Mouse (Mus musculus) hindbrain, embryonic 10.5 days (tissue): ENCODE results near the gene Tbx5. TPM values are rescaled to one million over a fixed set of nuclear protein-coding genes. Genes with fewer than 3 reads are reported as not detected.

Source experiments
- DNase-seq: peaks from one replicate; pipeline ENCODE4 v3.0.0-alpha.2; 2017; ENCODE audit warnings: low spot score
- H3K27ac ChIP-seq: fragments of 300-500 bp; sonication (generic); 2 replicates; pipeline ENCODE4 v1.5.1; 2016; ENCODE audit warnings: mild to moderate bottlenecking, moderate library complexity
- H3K27me3 ChIP-seq: fragments of 300-500 bp; sonication (generic); 2 replicates; pipeline ENCODE4 v1.6.1; 2016; ENCODE audit warnings: mild to moderate bottlenecking; ENCODE audit not compliant: poor library complexity, insufficient read depth, severe bottlenecking
- H3K36me3 ChIP-seq: fragments of 300-500 bp; sonication (generic); 2 replicates; pipeline ENCODE4 v1.6.1; 2016; ENCODE audit warnings: mild to moderate bottlenecking, moderate library complexity
- H3K4me1 ChIP-seq: fragments of 300-500 bp; sonication (generic); replicated peaks from 2 replicates; pipeline ENCODE4 v1.6.1; 2016; ENCODE audit warnings: mild to moderate bottlenecking
- H3K4me3 ChIP-seq: fragments of 300-500 bp; sonication (generic); 2 replicates; pipeline ENCODE4 v1.5.1; 2016; ENCODE audit warnings: mild to moderate bottlenecking, moderate library complexity
- H3K9me3 ChIP-seq: fragments of 300-500 bp; sonication (generic); 2 replicates; pipeline ENCODE4 v1.6.1; 2016; ENCODE audit warnings: mild to moderate bottlenecking, moderate library complexity
- WGBS: fragments of 180-500 bp; shearing (Covaris S2); methylation state at CpG from one replicate; pipeline ENCODE4 v1.1.7; 2016; 5-methylcytosine and 5-hydroxymethylcytosine counted together
- polyA plus RNA-seq: library from polyadenylated mRNA; unstranded; fragments of >200 nt; fragmentation: Nextera tagmentation; extraction: Ambion mirVana; gene quantifications from 2 replicates; pipeline ENCODE4 v1.2.1, GENCODE M21; 2016

Gene Tbx5
- polyA plus RNA-seq, 1 experiment from 2014 or later = not detected

- 67% methylated on average over 6 of the region's 6 CpGs for WGBS
- H3K27me3 ChIP-seq = peaks cover 97% of the 10 kb centered on the region
These were observed 5.1 kb upstream of the Tbx5 start for GRCm38 (mm10) chr5:119827341-119827740.

GRCm38 (mm10) chr5:119830611-119831010, 1.9 kb upstream of the Tbx5 start:
- 6% methylated on average over 8 of the region's 8 CpGs for WGBS
- Histone ChIP-seq H3K9me3 (no peaks in the 10 kb centered on the region), H3K27ac (no peak overlapping the region), H3K4me1 (peaks cover 13% of the 10 kb centered on the region; the same call in 1 of the 2 replicates), H3K36me3 (no peaks in the 10 kb centered on the region), H3K4me3 (no peak overlapping the region), H3K27me3 (peaks cover 99% of the 10 kb centered on the region)
- no peak for DNase-seq

More at GRCm38 (mm10) chr5:119827341-119827740, 5.1 kb upstream of the Tbx5 start:
- H3K27ac ChIP-seq = no peak overlapping the region
- no peaks in the 10 kb centered on the region for H3K36me3 ChIP-seq
- H3K4me3 ChIP-seq = no peak overlapping the region
- no peaks in the 10 kb centered on the region for H3K9me3 ChIP-seq
- DNase-seq = no peak
- H3K4me1 ChIP-seq = peaks cover 8% of the 10 kb centered on the region; the same call in 1 of the 2 replicates

- peaks cover 13% of the 10 kb centered on the region; the same call in 1 of the 2 replicates for H3K4me1 ChIP-seq
- peaks cover 100% of the 10 kb centered on the region for H3K27me3 ChIP-seq
- H3K4me3 ChIP-seq = no peak overlapping the region
- H3K9me3 ChIP-seq = no peaks in the 10 kb centered on the region
- no peak overlapping the region for H3K27ac ChIP-seq
- WGBS = under 1% methylated on average over 33 of the region's 33 CpGs
- H3K36me3 ChIP-seq = no peaks in the 10 kb centered on the region
- peak; percentile 54 for DNase-seq
These were observed 1.2 kb upstream of the Tbx5 start for GRCm38 (mm10) chr5:119831201-119831771.

- Histone ChIP-seq H3K4me1 (peaks cover 13% of the 10 kb centered on the region; the same call in 1 of the 2 replicates), H3K4me3 (no peak overlapping the region), H3K36me3 (no peaks in the 10 kb centered on the region), H3K27me3 (peaks cover 100% of the 10 kb centered on the region), H3K9me3 (no peaks in the 10 kb centered on the region), H3K27ac (no peak overlapping the region)
- peak; percentile 38 for DNase-seq
- WGBS = 1% methylated on average over 25 of the region's 25 CpGs
These were observed 533 bp upstream of the Tbx5 start for GRCm38 (mm10) chr5:119831791-119832478.

- no peaks in the 10 kb centered on the region for H3K36me3 ChIP-seq
- no peak overlapping the region for H3K27ac ChIP-seq
- peak; percentile 33 for DNase-seq
- 2% methylated on average over 8 of the region's 8 CpGs for WGBS
- no peaks in the 10 kb centered on the region for H3K9me3 ChIP-seq
- H3K27me3 ChIP-seq = peaks cover 100% of the 10 kb centered on the region
- no peak overlapping the region for H3K4me3 ChIP-seq
- peaks cover 13% of the 10 kb centered on the region; the same call in 1 of the 2 replicates for H3K4me1 ChIP-seq
These were observed 959 bp downstream of the Tbx5 start for GRCm38 (mm10) chr5:119833223-119834030.

GRCm38 (mm10) chr5:119834031-119834403, 1.5 kb downstream of the Tbx5 start:
- 4% methylated on average over 2 of the region's 2 CpGs for whole genome bisulfite sequencing

GRCm38 (mm10) chr5:119835053-119835867, 2.8 kb downstream of the Tbx5 start:
- no peak overlapping the region for H3K27ac ChIP-seq
- peaks cover 13% of the 10 kb centered on the region; the same call in 1 of the 2 replicates for H3K4me1 ChIP-seq
- peaks cover 100% of the 10 kb centered on the region for H3K27me3 ChIP-seq
- H3K9me3 ChIP-seq = no peaks in the 10 kb centered on the region
- under 1% methylated on average over 30 of the region's 30 CpGs for WGBS
- no peaks in the 10 kb centered on the region for H3K36me3 ChIP-seq
- no peak overlapping the region for H3K4me3 ChIP-seq
- DNase-seq = peak; percentile 58

More at GRCm38 (mm10) chr5:119834031-119834403, 1.5 kb downstream of the Tbx5 start:
- Histone ChIP-seq H3K27me3 (peaks cover 100% of the 10 kb centered on the region), H3K36me3 (no peaks in the 10 kb centered on the region), H3K9me3 (no peaks in the 10 kb centered on the region), H3K27ac (no peak overlapping the region), H3K4me3 (no peak overlapping the region), H3K4me1 (peaks cover 13% of the 10 kb centered on the region; the same call in 1 of the 2 replicates)
- DNase-seq = peak; percentile 26

GRCm38 (mm10) chr5:119835868-119836209, 3.4 kb downstream of the Tbx5 start:
- 0% methylated on average over 12 of the region's 12 CpGs for WGBS
- Histone ChIP-seq H3K27me3 (peaks cover 100% of the 10 kb centered on the region), H3K4me1 (peaks cover 13% of the 10 kb centered on the region; the same call in 1 of the 2 replicates), H3K4me3 (no peak overlapping the region), H3K27ac (no peak overlapping the region), H3K36me3 (no peaks in the 10 kb centered on the region), H3K9me3 (no peaks in the 10 kb centered on the region)
- peak; percentile 44 for DNase-seq

GRCm38 (mm10) chr5:119836618-119837305, 4.3 kb downstream of the Tbx5 start:
- 1% methylated on average over 28 of the region's 28 CpGs for WGBS
- H3K27me3 ChIP-seq = peaks cover 100% of the 10 kb centered on the region
- H3K4me1 ChIP-seq = 0 out of 2 replicates have a peak, but pooled peaks cover 5% of the 10 kb centered on the region
- H3K27ac ChIP-seq = no peak overlapping the region
- no peaks in the 10 kb centered on the region for H3K36me3 ChIP-seq
- no peaks in the 10 kb centered on the region for H3K9me3 ChIP-seq
- H3K4me3 ChIP-seq = no peak overlapping the region
- DNase-seq = peak; percentile 57

- peak; percentile 52 for DNase-seq
- WGBS = under 1% methylated on average over 19 of the region's 19 CpGs
- H3K27me3 ChIP-seq = peaks cover 100% of the 10 kb centered on the region
- H3K9me3 ChIP-seq = no peaks in the 10 kb centered on the region
- no peak overlapping the region for H3K27ac ChIP-seq
- H3K4me3 ChIP-seq = no peak overlapping the region
- H3K36me3 ChIP-seq = no peaks in the 10 kb centered on the region
- 0 out of 2 replicates have a peak, but pooled peaks cover 5% of the 10 kb centered on the region for H3K4me1 ChIP-seq
These were observed 4.8 kb downstream of the Tbx5 start for GRCm38 (mm10) chr5:119837306-119837675.

- H3K36me3 ChIP-seq = no peaks in the 10 kb centered on the region
- DNase-seq = no peak
- peaks cover 100% of the 10 kb centered on the region for H3K27me3 ChIP-seq
- WGBS = 10% methylated on average over 3 of the region's 3 CpGs
- H3K27ac ChIP-seq = no peak overlapping the region
- 0 out of 2 replicates have a peak, but pooled peaks cover 5% of the 10 kb centered on the region for H3K4me1 ChIP-seq
- no peaks in the 10 kb centered on the region for H3K9me3 ChIP-seq
- H3K4me3 ChIP-seq = no peak overlapping the region
These were observed 5.4 kb downstream of the Tbx5 start for GRCm38 (mm10) chr5:119837861-119838260.

- H3K4me1 ChIP-seq = 0 out of 2 replicates have a peak, but pooled peaks cover 5% of the 10 kb centered on the region
- WGBS = under 1% methylated on average over 7 of the region's 7 CpGs
- DNase-seq = peak; percentile 20
These were observed 6.0 kb downstream of the Tbx5 start for GRCm38 (mm10) chr5:119838441-119838840.

More at GRCm38 (mm10) chr5:119838441-119838840, 6.0 kb downstream of the Tbx5 start:
- no peak overlapping the region for H3K4me3 ChIP-seq
- H3K36me3 ChIP-seq = no peaks in the 10 kb centered on the region
- peaks cover 100% of the 10 kb centered on the region for H3K27me3 ChIP-seq
- no peaks in the 10 kb centered on the region for H3K9me3 ChIP-seq
- H3K27ac ChIP-seq = no peak overlapping the region
